Mouse (Mus musculus): ENCODE measurements around the gene Pbxip1. TPM values are rescaled to one million over a fixed set of nuclear protein-coding genes. Genes with fewer than 3 reads are reported as not detected.
A peak's percentile ranks its signal among the peaks of the same experiment; 100 is the strongest.

Pbxip1 gene
- polyA plus RNA-seq, 1 experiment from 2014 or later = 51.2 TPM

DNA sequence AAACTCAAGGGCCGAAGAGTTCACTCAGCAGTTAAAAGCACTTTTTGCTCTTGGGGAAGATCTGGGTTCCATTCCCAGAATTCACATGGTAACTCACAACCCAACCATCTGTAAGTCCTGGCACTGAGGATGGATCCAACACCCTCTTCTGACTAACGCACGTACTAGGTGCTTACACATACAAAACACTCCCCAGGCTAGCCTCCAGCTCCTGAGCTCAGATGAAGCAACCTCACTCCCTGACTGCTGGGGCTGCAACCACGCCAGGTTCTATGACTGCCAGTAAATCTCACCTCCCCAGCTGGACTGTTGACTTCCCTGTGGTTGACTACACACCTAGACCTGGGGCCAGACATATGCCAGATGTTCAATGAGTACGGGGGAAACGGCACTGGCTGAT lies 29.6 kb upstream of the Pbxip1 start:
- WGBS = 91% methylated on average over 6 of the region's 6 CpGs
- no peak overlapping the region for H3K9ac ChIP-seq (ENCODE audit: low read length)
- H3K27me3 ChIP-seq (ENCODE audit: control insufficient read depth, insufficient read depth, low read length) = no peaks in the 10 kb centered on the region
- ATAC-seq (ENCODE audit: insufficient read depth, low FRiP score) = no peak
- H3K4me3 ChIP-seq (replicated peaks; ENCODE audit: low read length) = no peak overlapping the region
- peaks cover 8% of the 10 kb centered on the region; the same call in 1 of the 2 replicates for H3K36me3 ChIP-seq (ENCODE audit: control insufficient read depth, insufficient read depth, low read length)
- H3K9me3 ChIP-seq (replicated peaks; ENCODE audit: control insufficient read depth, low read length) = no peaks in the 10 kb centered on the region
- peaks cover 3% of the 10 kb centered on the region; the same call in 1 of the 2 replicates for H3K4me1 ChIP-seq (ENCODE audit: control insufficient read depth, insufficient read depth, low read length)
- no peak overlapping the region for H3K27ac ChIP-seq (ENCODE audit: low read length)
- no peak overlapping the region for H3K4me2 ChIP-seq (ENCODE audit: low read depth, low read length)

- peaks cover 8% of the 10 kb centered on the region; the same call in 1 of the 2 replicates for H3K36me3 ChIP-seq (ENCODE audit: control insufficient read depth, insufficient read depth, low read length)
- H3K9ac ChIP-seq (ENCODE audit: low read length) = no peak overlapping the region
- ATAC-seq (ENCODE audit: insufficient read depth, low FRiP score) = no peak
- H3K27me3 ChIP-seq (ENCODE audit: control insufficient read depth, insufficient read depth, low read length) = no peaks in the 10 kb centered on the region
- H3K4me2 ChIP-seq (ENCODE audit: low read depth, low read length) = no peak overlapping the region
- no peak overlapping the region for H3K4me3 ChIP-seq (replicated peaks; ENCODE audit: low read length)
- H3K4me1 ChIP-seq (ENCODE audit: control insufficient read depth, insufficient read depth, low read length) = peaks cover 3% of the 10 kb centered on the region; the same call in 1 of the 2 replicates
- no peaks in the 10 kb centered on the region for H3K9me3 ChIP-seq (replicated peaks; ENCODE audit: control insufficient read depth, low read length)
- no peak overlapping the region for H3K27ac ChIP-seq (ENCODE audit: low read length)
- 62% methylated on average over 16 of the region's 16 CpGs for WGBS
These were observed 28.1 kb upstream of the Pbxip1 start for GRCm38 (mm10) chr3:89408448-89408847.

DNA sequence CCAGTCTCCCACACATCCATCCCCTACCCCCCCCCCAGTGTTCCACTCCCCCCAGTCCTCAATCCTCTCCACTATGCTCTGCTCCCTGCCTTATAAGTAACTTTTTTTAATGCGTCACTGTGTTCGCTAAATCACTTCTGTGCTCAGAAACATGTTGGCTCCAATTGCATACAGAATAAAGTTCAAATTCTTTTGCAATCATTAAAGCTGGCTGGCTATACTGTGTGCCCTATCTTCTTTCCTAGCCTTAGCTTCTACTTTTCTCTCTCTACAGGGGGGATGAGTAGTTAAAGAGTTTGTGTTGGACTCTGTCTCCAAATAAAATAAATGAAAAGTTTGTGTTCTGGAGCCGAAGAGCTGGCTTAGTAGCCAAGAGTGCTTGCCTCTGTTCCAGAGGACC lies 26.8 kb upstream of the Pbxip1 start:
- WGBS = 91% methylated on average over 3 of the region's 3 CpGs

GRCm38 (mm10) chr3:89410864-89411263 lies 25.6 kb upstream of the Pbxip1 start:
- ATAC-seq (ENCODE audit: insufficient read depth, low FRiP score) = no peak
- peak overlapping the region; percentile 65 for H3K4me2 ChIP-seq (ENCODE audit: low read depth, low read length)
- WGBS = 77% methylated on average over 10 of the region's 10 CpGs
- no peaks in the 10 kb centered on the region for H3K9me3 ChIP-seq (replicated peaks; ENCODE audit: control insufficient read depth, low read length)
- H3K9ac ChIP-seq (ENCODE audit: low read length) = peak overlapping the region; percentile 68
- H3K36me3 ChIP-seq (ENCODE audit: control insufficient read depth, insufficient read depth, low read length) = peaks cover 22% of the 10 kb centered on the region
- peak overlapping the region; percentile 61 for H3K4me3 ChIP-seq (replicated peaks; ENCODE audit: low read length)
- no peak overlapping the region for H3K27ac ChIP-seq (ENCODE audit: low read length)
- peaks cover 3% of the 10 kb centered on the region; the same call in 1 of the 2 replicates for H3K4me1 ChIP-seq (ENCODE audit: control insufficient read depth, insufficient read depth, low read length)
- H3K27me3 ChIP-seq (ENCODE audit: control insufficient read depth, insufficient read depth, low read length) = no peaks in the 10 kb centered on the region

More for the DNA sequence above, 26.8 kb upstream of the Pbxip1 start:
- Histone ChIP-seq H3K4me2 (ENCODE audit: low read depth, low read length) (no peak overlapping the region), H3K36me3 (ENCODE audit: control insufficient read depth, insufficient read depth, low read length) (peaks cover 16% of the 10 kb centered on the region), H3K9ac (ENCODE audit: low read length) (no peak overlapping the region), H3K9me3 (replicated peaks; ENCODE audit: control insufficient read depth, low read length) (no peaks in the 10 kb centered on the region), H3K27me3 (ENCODE audit: control insufficient read depth, insufficient read depth, low read length) (no peaks in the 10 kb centered on the region), H3K4me1 (ENCODE audit: control insufficient read depth, insufficient read depth, low read length) (peaks cover 3% of the 10 kb centered on the region; the same call in 1 of the 2 replicates), H3K4me3 (replicated peaks; ENCODE audit: low read length) (no peak overlapping the region), H3K27ac (ENCODE audit: low read length) (no peak overlapping the region)
- no peak for ATAC-seq (ENCODE audit: insufficient read depth, low FRiP score)

GRCm38 (mm10) chr3:89411490-89412393 lies 24.8 kb upstream of the Pbxip1 start, which contains the start of gene Flad1:
Gene Flad1, minus strand, starts transcription at chr3:89411870.
- H3K4me1 ChIP-seq (ENCODE audit: control insufficient read depth, insufficient read depth, low read length) = peaks cover 7% of the 10 kb centered on the region
- no peaks in the 10 kb centered on the region for H3K27me3 ChIP-seq (ENCODE audit: control insufficient read depth, insufficient read depth, low read length)
- peak within 1 kb of the TSS; percentile 68 for H3K9ac ChIP-seq (ENCODE audit: low read length)
- no peaks in the 10 kb centered on the region for H3K9me3 ChIP-seq (replicated peaks; ENCODE audit: control insufficient read depth, low read length)
- H3K4me3 ChIP-seq (replicated peaks; ENCODE audit: low read length) = peak within 1 kb of the TSS; percentile 61
- peak within 1 kb of the TSS; percentile 65 for H3K4me2 ChIP-seq (ENCODE audit: low read depth, low read length)
- H3K36me3 ChIP-seq (ENCODE audit: control insufficient read depth, insufficient read depth, low read length) = peaks cover 25% of the 10 kb centered on the region
- H3K27ac ChIP-seq (ENCODE audit: low read length) = peak within 1 kb of the TSS; percentile 11; the same call in 1 of the 2 replicates
- peak; percentile 99 for ATAC-seq (ENCODE audit: insufficient read depth, low FRiP score)
- 6% methylated on average over 28 of the region's 28 CpGs for WGBS

DNA sequence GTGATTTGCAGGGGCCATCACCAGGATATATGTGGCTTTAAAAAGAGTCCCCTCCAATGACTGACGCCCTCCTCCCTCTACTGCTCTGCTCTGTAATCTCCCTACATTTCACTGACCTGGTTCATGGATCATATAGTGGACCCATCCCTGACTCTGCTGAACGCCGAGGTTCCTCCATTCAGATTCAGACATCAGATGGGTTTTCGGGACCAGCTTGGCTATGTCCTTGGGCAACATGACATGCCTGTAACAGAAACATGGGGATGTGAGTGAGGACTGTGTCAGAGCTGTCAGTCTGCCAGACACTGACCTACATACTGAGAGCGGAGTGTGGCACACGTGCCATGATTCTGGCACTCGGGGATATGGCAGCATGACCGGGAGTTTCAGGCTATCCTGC lies 20.3 kb upstream of the Pbxip1 start:
- Histone ChIP-seq H3K9ac (ENCODE audit: low read length) (no peak overlapping the region), H3K4me2 (ENCODE audit: low read depth, low read length) (no peak overlapping the region)
- WGBS = 92% methylated on average over 8 of the region's 8 CpGs

GRCm38 (mm10) chr3:89417131-89417530 lies 19.4 kb upstream of the Pbxip1 start:
- H3K4me3 ChIP-seq (replicated peaks; ENCODE audit: low read length) = peak overlapping the region; percentile 70
- H3K9ac ChIP-seq (ENCODE audit: low read length) = peak overlapping the region; percentile 74
- H3K9me3 ChIP-seq (replicated peaks; ENCODE audit: control insufficient read depth, low read length) = no peaks in the 10 kb centered on the region
- 17% methylated on average over 2 of the region's 2 CpGs for WGBS
- peaks cover 25% of the 10 kb centered on the region for H3K4me1 ChIP-seq (ENCODE audit: control insufficient read depth, insufficient read depth, low read length)
- H3K27me3 ChIP-seq (ENCODE audit: control insufficient read depth, insufficient read depth, low read length) = no peaks in the 10 kb centered on the region
- no peak for ATAC-seq (ENCODE audit: insufficient read depth, low FRiP score)
- peak overlapping the region; percentile 99 for H3K27ac ChIP-seq (ENCODE audit: low read length)
- H3K36me3 ChIP-seq (ENCODE audit: control insufficient read depth, insufficient read depth, low read length) = peaks cover 18% of the 10 kb centered on the region
- H3K4me2 ChIP-seq (ENCODE audit: low read depth, low read length) = peak overlapping the region; percentile 78

More for the DNA sequence above, 20.3 kb upstream of the Pbxip1 start:
- ATAC-seq (ENCODE audit: insufficient read depth, low FRiP score) = no peak
- H3K36me3 ChIP-seq (ENCODE audit: control insufficient read depth, insufficient read depth, low read length) = peaks cover 18% of the 10 kb centered on the region
- no peak overlapping the region for H3K27ac ChIP-seq (ENCODE audit: low read length)
- H3K4me3 ChIP-seq (replicated peaks; ENCODE audit: low read length) = no peak overlapping the region
- H3K27me3 ChIP-seq (ENCODE audit: control insufficient read depth, insufficient read depth, low read length) = no peaks in the 10 kb centered on the region
- H3K9me3 ChIP-seq (replicated peaks; ENCODE audit: control insufficient read depth, low read length) = no peaks in the 10 kb centered on the region
- H3K4me1 ChIP-seq (ENCODE audit: control insufficient read depth, insufficient read depth, low read length) = peaks cover 21% of the 10 kb centered on the region

DNA sequence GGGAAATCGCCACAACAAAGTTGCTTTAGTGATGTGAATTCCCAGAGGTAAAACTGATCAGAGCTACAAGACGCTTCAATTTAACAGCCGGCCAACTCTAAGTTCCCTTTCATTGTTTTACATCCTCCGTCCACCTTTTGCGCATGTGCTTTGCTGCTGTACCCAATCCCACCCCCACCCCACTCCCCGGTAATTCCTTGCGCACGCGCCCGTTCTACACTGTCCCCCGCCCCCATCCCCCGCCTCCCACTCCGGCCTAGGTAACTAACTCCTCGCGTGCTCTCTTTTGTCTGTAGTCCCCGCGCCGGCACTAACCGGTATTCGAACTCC lies 18.7 kb upstream of the Pbxip1 start:
- ATAC-seq (ENCODE audit: insufficient read depth, low FRiP score) = peak; percentile 12
- Histone ChIP-seq H3K9me3 (replicated peaks; ENCODE audit: control insufficient read depth, low read length) (no peaks in the 10 kb centered on the region), H3K4me2 (ENCODE audit: low read depth, low read length) (peak overlapping the region; percentile 78), H3K9ac (ENCODE audit: low read length) (peak overlapping the region; percentile 74), H3K4me1 (ENCODE audit: control insufficient read depth, insufficient read depth, low read length) (peaks cover 27% of the 10 kb centered on the region), H3K36me3 (ENCODE audit: control insufficient read depth, insufficient read depth, low read length) (peaks cover 18% of the 10 kb centered on the region), H3K27ac (ENCODE audit: low read length) (peak overlapping the region; percentile 99), H3K27me3 (ENCODE audit: control insufficient read depth, insufficient read depth, low read length) (no peaks in the 10 kb centered on the region), H3K4me3 (replicated peaks; ENCODE audit: low read length) (peak overlapping the region; percentile 70)
- WGBS = under 1% methylated on average over 20 of the region's 20 CpGs

DNA sequence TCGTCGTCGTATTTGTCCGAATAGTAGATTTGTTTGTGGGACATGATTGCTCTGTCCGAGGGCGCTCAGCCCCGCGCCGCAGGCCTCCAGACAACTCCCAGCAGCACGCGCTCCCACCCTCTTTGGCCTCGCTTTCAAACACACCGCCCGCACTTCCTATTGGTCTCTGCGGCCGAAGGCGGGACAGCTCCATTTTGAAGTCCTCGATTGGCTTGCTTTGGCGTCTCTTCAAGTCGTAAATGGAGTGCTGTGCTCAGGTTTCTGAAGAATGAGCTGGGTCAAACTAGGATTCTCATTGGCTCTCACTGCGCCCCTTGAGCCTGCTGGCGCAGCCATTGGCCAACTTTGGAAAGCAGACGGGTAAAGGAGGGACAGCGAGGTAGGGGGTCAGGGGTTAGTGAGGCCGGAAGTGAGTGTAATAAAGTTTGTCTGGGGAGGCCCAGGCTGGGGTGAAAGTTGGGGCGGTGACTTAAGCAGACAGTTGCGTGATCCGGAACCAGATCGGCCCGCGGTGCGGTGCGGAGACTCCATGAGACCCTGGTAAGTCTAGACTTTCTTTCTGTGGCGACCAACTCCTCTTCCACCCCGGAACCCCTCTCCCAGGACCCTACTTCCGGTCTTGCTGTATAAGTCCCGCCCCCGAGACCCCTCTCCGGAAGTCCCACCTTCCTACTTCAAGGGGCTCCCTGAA lies 18.2 kb upstream of the Pbxip1 start, which contains the start of the genes Cks1b and Shc1:
Gene Cks1b, minus strand, starts transcription at position 214 of the 691 bp plus-strand sequence.
Gene Shc1, plus strand, starts transcription at position 274 of the 691 bp plus-strand sequence.
- WGBS = under 1% methylated on average over 39 of the region's 39 CpGs
- Histone ChIP-seq H3K9me3 (replicated peaks; ENCODE audit: control insufficient read depth, low read length) (no peaks in the 10 kb centered on the region), H3K4me2 (ENCODE audit: low read depth, low read length) (peak within 1 kb of the TSS; percentile 78), H3K4me3 (replicated peaks; ENCODE audit: low read length) (peak within 1 kb of the TSS; percentile 70), H3K9ac (ENCODE audit: low read length) (peak within 1 kb of the TSS; percentile 79), H3K27me3 (ENCODE audit: control insufficient read depth, insufficient read depth, low read length) (no peaks in the 10 kb centered on the region), H3K27ac (ENCODE audit: low read length) (peak within 1 kb of the TSS; percentile 99), H3K4me1 (ENCODE audit: control insufficient read depth, insufficient read depth, low read length) (peaks cover 32% of the 10 kb centered on the region), H3K36me3 (ENCODE audit: control insufficient read depth, insufficient read depth, low read length) (peaks cover 18% of the 10 kb centered on the region)
- ATAC-seq (ENCODE audit: insufficient read depth, low FRiP score) = peak; percentile 94

Data from stomach, embryonic 16.5 days (tissue).